13 mouse cellular contexts compared by ENCODE assay signal in the genomic region with DNA sequence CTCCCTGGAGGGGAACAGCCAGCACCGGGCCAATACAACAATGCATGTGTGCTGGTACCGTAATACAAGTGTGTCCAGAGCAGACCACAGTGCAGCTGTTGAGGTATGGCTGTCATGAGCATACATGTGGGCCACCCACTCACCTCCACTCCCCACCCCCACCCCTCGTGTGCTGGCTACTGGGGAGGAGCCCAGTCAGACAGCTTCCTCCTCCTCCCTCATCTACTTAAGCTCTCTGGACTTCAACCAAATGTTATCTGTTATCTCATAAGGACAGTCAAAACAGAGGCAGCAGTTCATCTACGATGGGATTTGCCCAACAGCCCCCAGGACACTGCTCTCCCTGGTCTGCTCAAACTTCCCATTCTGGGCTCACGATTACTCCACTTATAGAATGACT. TPM values are rescaled to one million over a fixed set of nuclear protein-coding genes. Genes with fewer than 3 reads are reported as not detected.
DNase-seq lines count a peak whose midpoint lies in the region; ATAC-seq and TF ChIP-seq lines count a peak whose summit lies in the region.
"Had no signal": no experiment of that assay in that cellular context is flagged by ENCODE, and none has a peak within 500 bp of the region (broad histone marks: within the 10 kb centered on the region; RNA-seq: fewer than 3 reads in every experiment).

No protein-coding gene starts in this region.

- WGBS in kidney, embryonic 15.5 days = 64% methylated on average over 5 of the region's 5 CpGs
- 77% methylated on average over 5 of the region's 5 CpGs for WGBS in embryonic facial prominence, embryonic 11.5 days
- 55% methylated on average over 5 of the region's 5 CpGs for WGBS in intestine, postnatal 0 days

- ATAC-seq in kidney, embryonic 15.5 days (replicated peaks; ENCODE audit: low FRiP score) = peak; percentile 44; the same call in 1 of the 2 replicates
- peak; percentile 15; the same call in 1 of the 2 replicates for ATAC-seq in embryonic facial prominence, embryonic 11.5 days (replicated peaks; ENCODE audit: insufficient number of reproducible peaks, low FRiP score, low TSS enrichment, low read depth)
- ATAC-seq in intestine, postnatal 0 days = peak; percentile 15; the same call in 1 of the 2 replicates
- peak; percentile 82 for ATAC-seq in megakaryocyte-erythroid progenitor cell, adult 5-6 weeks (replicated peaks; ENCODE audit: low FRiP score, low TSS enrichment, poor library complexity, severe bottlenecking)

- TF ChIP-seq CTCF in intestine, postnatal 0 days (IDR thresholded peaks at IDR 0.05; ENCODE audit: low read depth) = no peak

- no peaks in the 10 kb centered on the region for H3K9me3 ChIP-seq in kidney, embryonic 15.5 days (replicated peaks)
- no peaks in the 10 kb centered on the region for H3K9me3 ChIP-seq in embryonic facial prominence, embryonic 11.5 days (replicated peaks; ENCODE audit: control insufficient read depth, low read length)
- no peaks in the 10 kb centered on the region for H3K9me3 ChIP-seq in intestine, postnatal 0 days (ENCODE audit: control insufficient read depth)
- H3K9me3 ChIP-seq: neural tube, embryonic 12.5 days had no signal

- peaks cover 40% of the 10 kb centered on the region for H3K36me3 ChIP-seq in kidney, embryonic 15.5 days
- peaks cover 9% of the 10 kb centered on the region for H3K36me3 ChIP-seq in embryonic facial prominence, embryonic 11.5 days (replicated peaks; ENCODE audit: control insufficient read depth, insufficient read depth, low read depth, low read length)
- H3K36me3 ChIP-seq in intestine, postnatal 0 days (ENCODE audit: control insufficient read depth, insufficient read depth) = peaks cover 41% of the 10 kb centered on the region

- H3K4me2 ChIP-seq in kidney, embryonic 15.5 days = no peak overlapping the region
- no peak overlapping the region for H3K4me2 ChIP-seq in embryonic facial prominence, embryonic 11.5 days (ENCODE audit: low read depth, low read length)
- no peak overlapping the region for H3K4me2 ChIP-seq in intestine, postnatal 0 days (replicated peaks; ENCODE audit: low read depth)
- H3K4me2 ChIP-seq: neural tube, embryonic 12.5 days had no signal

- peak overlapping the region; percentile 67 for H3K27ac ChIP-seq in kidney, embryonic 15.5 days
- H3K27ac ChIP-seq in embryonic facial prominence, embryonic 11.5 days (replicated peaks; ENCODE audit: low read depth, low read length) = no peak overlapping the region
- 0 out of 2 replicates have a peak overlapping the region, but pooled peaks have one; percentile 2 for H3K27ac ChIP-seq in intestine, postnatal 0 days (ENCODE audit: low read depth, low read length)
- H3K27ac ChIP-seq: heart, adult 2 months; neural tube, embryonic 12.5 days had no signal

- DNase-seq in kidney, adult 11 months = no peak
- DNase-seq in embryonic facial prominence, embryonic 11.5 days (ENCODE audit: low spot score) = no peak
- DNase-seq in spleen, postnatal 36 days (ENCODE audit: low spot score in 2 of 2) = no peak
- DNase-seq in thymus, adult 18-20 months = no peak
- DNase-seq: cerebellum, postnatal 25 days; heart, adult 2 months; kidney, postnatal 10 days; lung, postnatal 4 days; right cerebral cortex, postnatal 25 days had no signal

- no peak overlapping the region for H3K4me3 ChIP-seq in kidney, embryonic 15.5 days (replicated peaks)
- no peak overlapping the region for H3K4me3 ChIP-seq in embryonic facial prominence, embryonic 11.5 days (ENCODE audit: low read depth, low read length)
- no peak overlapping the region for H3K4me3 ChIP-seq in intestine, postnatal 0 days (ENCODE audit: low read depth, low read length)
- H3K4me3 ChIP-seq: heart, adult 2 months; neural tube, embryonic 12.5 days had no signal

- peaks cover 13% of the 10 kb centered on the region for H3K4me1 ChIP-seq in kidney, embryonic 15.5 days
- peaks cover 4% of the 10 kb centered on the region for H3K4me1 ChIP-seq in embryonic facial prominence, embryonic 11.5 days (ENCODE audit: control insufficient read depth, insufficient read depth, low read length)
- no peaks in the 10 kb centered on the region for H3K4me1 ChIP-seq in intestine, postnatal 0 days (replicated peaks; ENCODE audit: control insufficient read depth, insufficient read depth, low read length)
- H3K4me1 ChIP-seq: neural tube, embryonic 12.5 days had no signal

- no peaks in the 10 kb centered on the region for H3K27me3 ChIP-seq in kidney, embryonic 15.5 days
- no peaks in the 10 kb centered on the region for H3K27me3 ChIP-seq in embryonic facial prominence, embryonic 11.5 days (ENCODE audit: control insufficient read depth, insufficient read depth, low read length)
- H3K27me3 ChIP-seq in intestine, postnatal 0 days (replicated peaks; ENCODE audit: control insufficient read depth, insufficient read depth, low read length) = no peaks in the 10 kb centered on the region
- H3K27me3 ChIP-seq: neural tube, embryonic 12.5 days had no signal

- H3K9ac ChIP-seq in kidney, embryonic 15.5 days = no peak overlapping the region
- H3K9ac ChIP-seq in embryonic facial prominence, embryonic 11.5 days (replicated peaks; ENCODE audit: low read length) = no peak overlapping the region
- H3K9ac ChIP-seq in intestine, postnatal 0 days (ENCODE audit: low read depth, low read length) = no peak overlapping the region
- H3K9ac ChIP-seq: neural tube, embryonic 12.5 days had no signal

RNA-seq across cellular contexts. Expression of gene Stk25, which starts 39.5 kb away (rescaled TPM):
- polyA plus RNA-seq in kidney, embryonic 15.5 days (2015; fragmentation: Nextera tagmentation; extraction: Ambion mirVana) = 169 and 180 TPM in 2 replicates
- 170 and 201 TPM in 2 replicates for polyA plus RNA-seq in embryonic facial prominence, embryonic 11.5 days (2014; fragmentation: Nextera tagmentation; extraction: Ambion mirVana)
- 116 and 121 TPM in 2 replicates for polyA plus RNA-seq in intestine, postnatal 0 days (2015; fragmentation: Nextera tagmentation; extraction: Ambion mirVana)
- 63.5 and 82.3 TPM in 2 replicates for total RNA-seq in megakaryocyte-erythroid progenitor cell, adult 5-6 weeks (2014; fragmentation: Nextera tagmentation)
- 50.4 and 60.8 TPM in 2 replicates for total RNA-seq in megakaryocyte-erythroid progenitor cell, adult 5-6 weeks (2017)

Comparison
In these comparisons a context has a peak if more than half of its experiments do, and no peak if none do; other contexts are left out.
1. ATAC-seq: peak in every context shown above with its lines; median percentile 82 in megakaryocyte-erythroid progenitor cell, adult 5-6 weeks; 44 in kidney, embryonic 15.5 days; 15 in embryonic facial prominence, embryonic 11.5 days; 15 in intestine, postnatal 0 days.